Mouse (Mus musculus) WW6 (cell line): ENCODE measurements around the gene Hoxd9.

Experiments used
- DNase-seq: peaks from one replicate; pipeline ENCODE4 v3.0.0-alpha.2; 2013; ENCODE audit warnings: low read depth, low spot score

Gene Hoxd9

DNA sequence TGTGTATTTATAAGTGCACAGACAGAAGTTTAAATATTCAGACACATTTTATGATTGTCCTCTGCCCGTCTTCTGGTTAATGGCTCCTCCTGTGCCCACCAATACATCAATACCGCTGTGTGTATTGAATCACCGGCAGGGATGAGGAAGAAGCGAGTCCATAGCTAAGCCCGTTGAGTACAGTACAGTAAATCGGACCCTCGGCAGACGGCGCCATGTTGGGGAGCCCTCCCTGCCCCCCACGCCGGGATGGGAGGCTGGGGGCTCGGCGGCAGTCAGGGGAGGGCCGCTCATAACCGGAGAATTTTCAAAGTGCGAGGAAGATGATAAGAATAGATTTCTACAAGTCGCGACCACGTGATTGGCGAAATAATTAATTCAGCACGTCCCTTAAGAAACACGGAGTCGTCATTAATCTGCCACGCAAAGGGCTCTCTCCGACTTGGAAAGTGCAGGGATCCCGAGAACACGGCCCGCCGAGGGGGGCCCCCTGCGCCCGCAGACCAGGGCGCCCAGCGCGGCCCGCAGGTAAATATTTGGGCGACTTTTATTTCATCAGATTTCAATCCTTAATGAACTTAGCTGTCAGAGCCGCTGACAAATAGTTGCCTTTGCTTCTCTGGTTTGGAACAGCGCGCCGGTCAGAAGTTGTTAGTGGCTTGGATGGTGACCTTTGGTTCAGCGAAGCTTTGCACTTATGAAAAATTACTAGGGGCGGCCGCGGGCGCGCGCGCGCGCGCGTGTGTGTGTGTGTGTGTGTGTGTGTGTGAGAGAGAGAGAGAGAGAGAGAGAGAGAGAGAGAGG lies 35.2 kb downstream of the Hoxd9 start:
- DNase-seq: no peak

DNA sequence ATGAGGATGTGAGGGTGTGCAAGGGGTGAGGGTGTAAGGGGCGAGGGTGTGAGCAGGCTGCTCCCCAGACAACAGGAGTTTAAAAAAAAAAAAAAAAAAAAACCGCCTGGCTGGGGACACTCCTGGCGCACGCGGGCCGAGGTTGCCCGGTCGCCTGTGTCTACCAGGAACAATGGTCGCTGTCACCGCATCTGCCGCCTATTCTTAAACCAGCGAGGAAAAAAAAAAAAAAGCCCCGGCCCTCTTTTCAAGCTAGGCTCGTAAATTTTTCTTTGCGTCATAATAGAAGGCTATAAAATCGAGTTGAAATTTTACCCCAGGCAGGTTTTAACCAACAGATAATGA lies 35.8 kb downstream of the Hoxd9 start:
- DNase-seq: no peak

DNA sequence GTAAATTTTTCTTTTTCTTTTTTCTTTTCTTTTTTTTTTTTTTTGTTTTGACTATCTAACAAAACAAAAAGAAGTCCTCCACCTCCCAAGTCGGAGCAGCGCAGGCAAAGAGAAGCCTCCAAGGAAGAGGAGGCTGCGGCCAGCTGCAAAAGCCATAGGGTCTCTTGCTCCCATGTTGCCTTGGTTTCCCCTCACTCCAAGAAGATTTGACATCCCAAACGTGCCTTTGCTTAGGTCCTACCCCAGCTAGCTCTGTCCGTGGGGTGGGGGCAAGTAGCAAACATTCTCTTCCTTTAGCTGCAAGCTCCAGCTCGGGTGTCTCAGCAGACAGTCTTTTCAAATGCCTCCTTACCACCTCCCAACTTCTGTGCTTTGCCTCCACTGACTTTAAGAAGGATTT lies 36.2 kb downstream of the Hoxd9 start:
- no peak for DNase-seq

DNA sequence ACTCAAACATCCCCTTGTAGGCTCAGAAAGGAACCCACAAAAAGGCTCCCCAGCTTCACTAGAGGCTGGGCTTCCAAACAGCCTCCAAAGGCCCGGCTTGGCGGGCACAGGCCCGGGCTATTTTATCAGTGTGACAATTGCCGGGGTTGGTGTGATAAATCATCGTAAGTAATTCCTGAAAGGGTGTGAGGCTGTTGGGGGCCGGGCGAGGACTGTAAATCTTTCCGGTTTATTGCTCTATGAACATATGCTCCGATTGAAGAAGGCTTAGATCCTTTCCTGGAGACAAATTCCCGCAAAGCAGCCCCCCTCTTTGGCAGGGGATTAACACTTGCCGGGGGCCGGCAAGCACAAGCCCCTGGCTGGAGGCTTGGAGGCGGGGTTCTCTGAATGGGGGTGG lies 36.9 kb downstream of the Hoxd9 start:
- DNase-seq: no peak

DNA sequence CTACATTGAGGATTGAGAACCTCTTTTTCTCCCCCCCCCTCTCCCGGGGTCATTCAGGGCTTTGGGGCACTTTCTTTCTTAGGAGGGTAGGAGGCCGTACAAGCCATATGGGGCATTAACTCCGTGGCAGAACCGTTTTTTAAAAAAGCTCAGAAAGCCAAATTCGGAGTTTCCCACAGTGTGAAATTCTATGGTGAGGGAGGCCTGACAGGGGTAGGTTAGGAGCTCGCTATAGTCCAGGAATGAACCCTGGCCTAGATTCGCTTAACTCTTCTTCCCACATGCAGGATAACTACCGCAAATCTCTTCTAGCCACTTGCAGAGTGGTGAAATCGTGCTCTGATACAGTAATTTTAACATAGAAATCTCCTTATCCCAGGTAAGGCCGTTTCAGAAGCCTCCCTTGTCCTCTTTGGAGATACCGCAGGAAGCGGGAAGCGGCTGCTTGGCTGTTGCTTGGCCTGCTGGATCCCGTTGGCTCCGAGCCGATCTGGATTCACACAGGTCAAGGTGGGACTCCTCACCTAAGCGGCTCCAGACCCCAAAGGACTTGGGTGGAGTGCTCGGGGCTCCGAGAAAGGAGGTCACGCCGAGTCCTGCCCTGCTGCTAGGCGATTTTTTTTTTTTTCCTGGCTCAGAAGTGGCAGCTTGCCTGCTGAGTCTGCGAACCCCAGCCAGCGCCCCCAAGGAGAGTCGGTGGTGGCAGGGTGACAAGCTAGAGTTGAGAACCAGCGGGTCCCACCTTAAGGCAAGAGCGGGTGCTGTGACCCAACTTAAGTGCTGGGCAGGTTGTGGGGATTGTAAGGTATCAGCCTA lies 37.7 kb downstream of the Hoxd9 start:
- DNase-seq: no peak

DNA sequence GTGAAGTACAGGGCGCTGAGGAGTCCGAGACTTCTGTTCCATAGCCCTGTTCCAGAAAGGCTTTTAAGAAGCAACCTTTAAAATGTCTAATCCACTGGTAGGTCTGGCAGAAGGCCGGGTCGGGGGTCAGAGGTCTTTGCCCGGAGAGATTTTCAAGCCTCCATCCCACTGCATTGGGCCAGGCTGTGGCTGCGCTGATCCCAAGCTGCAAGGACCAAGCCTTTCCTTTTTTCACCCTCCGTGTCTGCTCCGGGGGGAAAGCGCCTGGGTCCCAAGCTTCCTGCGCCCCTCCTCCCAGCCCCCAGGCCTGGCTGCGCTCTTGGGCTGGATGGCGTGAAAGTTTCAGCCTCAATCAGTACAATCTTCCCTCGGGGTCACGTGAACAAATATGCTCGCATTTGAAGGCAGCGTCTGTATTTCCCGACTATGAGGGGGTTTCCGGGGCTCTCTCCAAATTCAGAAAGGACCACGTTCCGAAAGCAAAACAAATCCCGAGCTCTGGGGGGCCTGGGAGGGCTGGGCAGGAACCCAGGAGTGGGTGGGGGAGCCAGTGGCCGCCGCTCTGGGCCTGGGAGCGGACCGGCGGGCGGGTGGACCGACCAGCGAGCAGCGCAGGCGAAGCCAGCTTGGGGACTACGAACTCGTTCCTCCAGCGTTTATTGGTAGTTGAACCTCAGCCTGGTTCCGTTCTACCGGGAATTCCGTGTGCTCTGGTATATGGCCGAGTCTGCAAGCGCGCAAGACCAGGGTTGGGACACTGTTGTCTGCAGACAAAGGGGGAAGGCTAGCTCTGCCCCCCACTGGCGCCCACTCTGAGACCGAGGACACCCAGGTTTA lies 38.5 kb downstream of the Hoxd9 start:
- DNase-seq: no peak

DNA sequence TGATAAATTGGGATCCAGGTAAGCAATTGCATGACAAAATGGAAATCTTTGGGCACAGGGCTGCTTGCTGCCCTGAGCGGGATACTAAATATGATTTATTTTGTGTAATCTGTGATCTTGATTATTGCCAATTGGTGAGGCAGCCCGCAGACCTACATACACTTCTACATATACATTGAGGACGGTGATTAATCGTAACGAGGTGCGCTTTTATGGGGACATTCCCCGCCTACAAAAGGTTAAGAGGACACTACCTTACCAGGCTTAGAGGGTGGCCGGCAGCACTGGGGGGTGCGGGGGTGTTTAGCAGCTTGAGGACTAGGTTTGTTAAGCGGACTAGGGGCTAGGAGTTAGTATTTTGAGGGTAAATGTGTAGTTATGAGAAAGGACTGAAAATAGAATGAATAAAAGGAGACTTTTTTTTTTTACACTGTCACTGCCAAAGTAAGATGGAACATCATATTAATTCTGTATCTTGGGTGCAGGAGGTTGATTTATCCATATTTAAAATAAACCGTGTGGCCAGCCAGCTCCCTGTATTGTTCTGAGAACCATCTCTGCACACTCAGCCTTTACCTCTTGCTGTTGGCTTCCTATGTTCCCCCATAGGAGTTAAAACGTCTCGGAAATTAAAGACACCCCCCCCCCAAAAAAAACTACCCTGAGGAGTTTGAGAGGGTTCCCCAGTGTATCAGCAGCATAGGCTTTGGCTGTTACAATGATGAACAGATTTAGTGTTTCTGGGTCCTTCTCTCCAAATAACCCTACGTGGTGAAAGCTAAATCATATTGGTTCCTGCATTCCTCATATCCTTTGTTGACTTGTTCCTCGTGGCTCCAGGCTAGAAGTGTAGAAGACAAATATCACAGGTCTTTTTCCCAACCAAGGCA lies 39.4 kb downstream of the Hoxd9 start:
- no peak for DNase-seq

DNA sequence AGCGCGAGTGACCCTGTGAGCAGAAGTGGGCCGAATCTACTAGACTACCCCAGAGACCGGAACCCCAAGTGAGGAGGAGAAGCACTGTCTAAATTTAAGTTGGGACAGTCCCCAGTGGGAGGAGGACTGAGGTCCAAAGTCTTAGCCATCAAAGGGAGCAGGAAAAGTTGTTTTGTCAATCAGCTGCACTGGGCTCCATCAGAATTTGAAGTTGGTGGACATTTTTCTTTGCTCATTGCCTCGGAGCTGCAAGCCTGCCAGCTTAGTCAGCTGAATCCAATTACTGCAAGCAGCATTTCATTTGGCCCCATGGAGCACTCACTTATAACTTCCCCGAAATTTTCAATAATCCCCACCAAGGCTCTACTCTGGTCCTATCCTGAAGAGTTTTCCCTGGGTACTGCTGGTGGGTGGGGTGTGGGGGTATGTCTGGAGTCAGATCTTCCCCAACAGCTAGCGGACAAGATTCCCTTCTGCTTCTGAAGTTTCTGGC lies 40.1 kb downstream of the Hoxd9 start:
- DNase-seq: no peak

DNA sequence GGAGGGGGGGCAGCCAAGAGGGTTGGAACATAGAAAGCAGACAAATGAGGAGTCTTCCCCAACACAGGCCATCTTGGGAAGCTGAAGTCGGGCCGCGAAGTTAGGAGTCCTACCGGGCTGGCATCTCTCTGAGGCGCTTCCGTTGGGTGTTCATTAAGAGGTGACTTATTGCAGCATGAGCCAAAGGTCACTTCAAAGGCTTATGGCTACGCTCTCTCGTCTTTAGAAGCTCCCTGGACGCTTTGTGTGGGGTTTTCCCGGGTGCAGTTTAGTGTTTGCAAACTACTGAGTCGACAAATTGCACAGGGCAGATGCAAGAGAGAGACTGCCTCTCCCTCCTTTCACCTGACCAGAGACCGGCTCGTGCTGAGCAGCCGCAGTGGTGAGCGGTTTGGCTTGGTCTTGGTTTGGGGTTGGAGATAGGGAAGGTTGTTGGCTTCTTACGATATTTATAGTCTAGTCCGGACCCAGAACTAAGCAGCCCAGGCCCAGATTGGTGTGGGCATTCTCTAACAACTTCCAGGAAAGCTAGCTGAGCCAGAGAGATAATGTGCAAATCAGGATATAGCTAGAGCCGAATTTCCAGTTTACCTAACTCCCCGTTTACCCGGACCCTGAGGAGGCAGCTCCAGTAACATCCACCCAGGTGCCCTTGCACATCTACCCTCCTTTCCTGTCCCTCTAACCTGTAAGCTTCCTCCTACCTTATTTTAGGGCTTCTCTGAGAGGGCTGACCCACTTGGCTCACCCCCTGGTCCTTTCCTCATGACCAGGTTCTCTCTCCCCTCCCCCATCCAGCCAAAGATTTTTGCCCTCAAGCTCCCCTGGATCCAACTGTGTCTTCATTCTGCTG lies 41.3 kb downstream of the Hoxd9 start:
- no peak for DNase-seq

DNA sequence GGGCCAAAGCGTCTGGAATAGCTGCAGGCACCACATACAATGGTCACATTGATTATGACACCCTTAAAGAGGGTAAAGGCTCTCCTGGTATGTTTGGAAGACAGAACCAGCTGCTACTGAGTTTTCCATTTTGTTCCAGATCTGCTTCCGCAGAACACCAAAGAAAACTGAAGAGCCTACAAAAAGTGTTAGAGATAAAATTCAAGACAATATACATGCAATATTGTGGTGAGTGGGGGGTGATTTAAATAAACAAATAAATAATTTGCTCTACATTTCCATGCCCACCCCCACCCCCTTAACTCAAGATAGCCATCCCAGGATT lies 41.9 kb downstream of the Hoxd9 start:
- no peak for DNase-seq

DNA sequence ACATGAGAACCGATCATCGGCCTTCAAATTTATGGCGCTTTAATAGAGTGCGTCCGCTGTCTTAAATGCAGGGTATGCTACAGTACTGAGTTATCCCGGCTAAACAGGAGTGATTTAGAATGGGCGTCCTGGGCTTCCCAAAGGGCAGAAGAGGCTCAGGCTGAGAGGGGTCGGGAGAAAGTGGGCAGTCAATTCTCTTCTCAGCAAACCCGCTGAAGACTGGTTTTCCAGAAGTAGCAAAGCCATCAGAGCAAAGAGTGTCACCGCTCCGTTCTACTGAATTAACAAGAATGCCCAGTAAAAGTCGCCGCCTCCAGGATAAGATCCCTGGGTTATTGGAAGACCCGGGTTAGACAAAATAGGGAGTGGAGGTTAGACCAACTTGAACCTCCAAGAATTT lies 42.3 kb downstream of the Hoxd9 start:
- no peak for DNase-seq

DNA sequence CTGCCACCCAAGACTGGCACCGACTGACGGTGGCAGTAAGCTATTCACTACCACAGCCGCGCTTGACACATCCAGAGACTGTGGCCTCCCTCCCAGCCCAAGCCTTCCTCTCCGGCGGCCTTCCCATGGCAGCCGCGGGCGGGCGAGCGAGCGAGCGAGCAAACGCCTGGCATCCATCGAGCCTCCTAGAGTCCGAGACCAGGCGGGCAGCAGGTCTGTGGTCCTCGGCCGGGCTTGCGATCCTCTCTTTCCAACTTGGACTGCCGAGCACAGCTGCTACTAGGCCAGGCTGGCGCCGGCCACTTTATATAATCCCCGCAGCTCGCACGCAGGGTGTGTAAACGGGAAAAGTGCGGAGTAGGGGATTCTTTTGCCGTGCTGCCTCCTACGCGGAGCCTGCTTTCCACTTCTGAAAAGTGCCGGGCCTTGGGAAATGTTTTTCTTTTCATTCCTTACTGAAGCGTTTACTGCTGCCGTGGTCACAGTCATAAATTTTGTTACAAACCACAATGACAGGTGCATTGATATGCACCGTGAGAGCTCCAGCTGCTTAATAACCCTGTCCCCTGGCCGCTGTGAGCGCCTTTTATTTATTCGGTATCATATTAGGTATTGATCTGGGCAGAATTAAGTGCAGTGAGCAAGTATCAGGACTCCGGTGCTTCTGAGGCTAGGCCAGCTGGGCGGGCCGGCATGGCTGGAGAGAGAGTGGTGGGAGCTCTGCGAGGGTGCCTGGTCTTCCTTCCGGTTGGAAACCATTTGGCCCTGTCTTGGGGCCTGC lies 43.0 kb downstream of the Hoxd9 start:
- DNase-seq: no peak

DNA sequence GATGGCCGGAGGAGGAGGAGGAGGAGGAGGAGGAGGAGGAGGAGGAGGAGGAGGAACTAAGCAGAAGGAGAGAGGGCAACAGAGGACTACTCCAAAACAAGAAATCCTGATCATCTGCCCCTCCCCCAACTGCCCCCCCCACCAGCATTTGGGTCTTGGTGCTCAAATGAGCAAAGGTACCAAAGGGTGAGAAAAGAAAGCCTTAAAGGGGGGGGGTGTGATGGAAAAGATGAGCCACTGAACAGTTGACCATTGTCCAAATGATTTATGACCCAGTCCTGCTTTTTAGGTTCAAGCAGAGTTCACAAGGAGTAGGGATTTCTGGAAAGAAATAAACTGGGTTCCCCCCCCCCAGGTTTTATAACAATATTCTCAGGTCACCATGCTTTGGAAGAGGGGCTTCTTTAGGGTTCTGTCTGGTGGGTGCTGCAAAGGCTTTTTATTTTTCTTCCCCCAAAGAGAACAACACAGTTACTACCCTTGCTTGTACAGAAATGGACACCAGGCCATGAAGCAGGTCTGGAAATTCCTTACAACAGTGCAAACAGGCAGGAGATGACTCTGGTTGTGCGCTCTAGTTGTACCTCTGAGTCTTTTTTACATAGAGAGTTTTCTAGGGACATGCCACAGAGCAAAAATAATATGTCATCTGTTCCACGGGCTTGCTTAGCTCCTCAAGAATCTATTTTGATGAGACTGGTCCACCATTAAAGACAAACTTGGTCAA lies 43.9 kb downstream of the Hoxd9 start:
- DNase-seq: no peak

DNA sequence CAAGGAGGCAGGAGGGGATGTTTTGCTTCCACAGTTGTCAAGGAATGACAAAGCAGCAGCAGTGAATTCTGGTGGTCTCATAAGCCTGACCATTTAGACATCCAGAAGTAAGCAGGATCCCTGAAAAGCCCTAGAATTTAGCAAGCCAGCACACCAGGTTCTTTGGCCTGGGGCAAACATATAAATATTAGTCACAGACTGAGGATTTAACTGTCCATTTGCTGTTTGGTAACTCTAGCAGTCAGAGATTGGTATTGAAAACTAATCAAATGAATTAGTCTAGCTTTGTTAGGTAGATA lies 44.4 kb downstream of the Hoxd9 start:
- DNase-seq: no peak

DNA sequence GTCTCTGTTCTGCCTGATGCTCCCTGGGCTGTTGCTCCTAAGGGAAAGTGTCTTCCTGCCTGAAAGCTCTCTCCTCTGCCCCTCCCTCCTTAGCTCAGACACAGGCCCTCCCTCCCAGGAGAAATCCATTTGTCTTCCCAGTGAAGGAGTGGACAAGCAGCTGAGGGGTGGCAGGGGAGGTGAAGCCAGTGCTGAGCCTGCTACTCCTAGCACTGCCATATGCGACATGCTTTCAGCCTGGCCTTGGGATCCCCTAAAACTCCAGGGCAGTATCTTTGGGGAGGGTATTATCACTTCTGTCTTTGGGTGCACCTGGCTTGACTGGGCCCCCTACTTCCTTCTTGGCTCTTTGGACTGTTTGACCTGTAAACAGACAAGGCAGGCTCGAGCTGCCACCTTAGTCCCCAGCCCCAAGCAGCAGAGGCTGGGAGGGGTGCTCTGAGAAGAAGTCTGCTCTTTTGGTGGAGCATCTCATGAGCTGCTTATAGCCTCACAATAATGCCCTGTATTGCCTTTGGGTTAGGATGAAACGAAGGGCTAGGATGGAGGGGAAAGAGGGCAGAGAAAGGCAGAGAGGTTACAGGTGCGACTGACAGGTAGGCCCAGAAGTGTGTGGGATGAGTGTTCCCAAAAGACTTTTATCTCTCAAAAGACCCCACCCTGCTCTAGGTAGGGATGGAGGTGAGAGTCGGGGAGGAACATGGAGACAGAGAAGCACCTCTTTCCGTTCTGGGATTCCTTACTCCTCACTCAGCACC lies 48.2 kb downstream of the Hoxd9 start:
- DNase-seq: no peak

DNA sequence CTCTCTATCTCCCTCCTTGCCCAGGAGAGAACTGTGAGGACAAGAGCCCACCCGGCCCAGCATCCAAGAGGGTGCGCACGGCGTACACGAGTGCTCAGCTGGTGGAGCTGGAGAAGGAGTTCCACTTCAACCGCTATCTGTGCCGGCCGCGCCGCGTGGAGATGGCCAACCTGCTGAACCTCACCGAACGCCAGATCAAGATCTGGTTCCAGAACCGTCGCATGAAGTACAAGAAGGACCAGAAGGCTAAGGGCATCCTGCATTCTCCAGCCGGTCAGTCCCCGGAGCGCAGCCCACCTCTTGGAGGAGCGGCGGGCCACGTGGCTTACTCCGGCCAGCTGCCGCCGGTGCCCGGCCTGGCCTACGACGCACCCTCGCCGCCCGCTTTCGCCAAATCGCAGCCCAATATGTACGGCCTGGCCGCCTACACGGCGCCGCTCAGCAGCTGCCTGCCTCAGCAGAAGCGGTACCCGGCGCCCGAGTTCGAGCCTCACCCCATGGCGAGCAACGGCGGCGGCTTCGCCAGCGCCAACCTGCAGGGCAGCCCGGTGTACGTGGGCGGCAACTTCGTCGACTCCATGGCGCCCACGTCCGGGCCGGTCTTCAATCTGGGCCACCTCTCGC lies 48.9 kb downstream of the Hoxd9 start:
- no peak for DNase-seq

DNA sequence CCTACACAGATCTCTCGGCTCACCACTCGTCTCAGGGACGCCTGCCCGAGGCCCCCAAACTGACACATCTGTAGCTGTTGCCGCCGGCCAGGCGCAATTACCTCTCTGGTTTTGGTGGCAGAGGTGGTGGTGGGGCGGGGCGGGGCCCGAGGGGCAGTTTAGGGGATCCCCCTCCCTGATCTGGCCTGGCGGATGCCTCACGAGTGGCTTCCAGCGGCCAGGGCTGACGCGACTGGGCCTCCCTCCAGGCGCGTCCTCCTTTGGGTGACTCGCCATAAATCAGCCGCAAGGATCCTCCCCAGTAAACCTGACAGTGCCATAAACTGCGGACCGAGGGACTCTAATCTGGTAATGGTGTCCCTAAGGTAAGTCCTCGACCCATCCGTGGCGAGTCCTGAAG lies 49.5 kb downstream of the Hoxd9 start:
- DNase-seq: no peak

DNA sequence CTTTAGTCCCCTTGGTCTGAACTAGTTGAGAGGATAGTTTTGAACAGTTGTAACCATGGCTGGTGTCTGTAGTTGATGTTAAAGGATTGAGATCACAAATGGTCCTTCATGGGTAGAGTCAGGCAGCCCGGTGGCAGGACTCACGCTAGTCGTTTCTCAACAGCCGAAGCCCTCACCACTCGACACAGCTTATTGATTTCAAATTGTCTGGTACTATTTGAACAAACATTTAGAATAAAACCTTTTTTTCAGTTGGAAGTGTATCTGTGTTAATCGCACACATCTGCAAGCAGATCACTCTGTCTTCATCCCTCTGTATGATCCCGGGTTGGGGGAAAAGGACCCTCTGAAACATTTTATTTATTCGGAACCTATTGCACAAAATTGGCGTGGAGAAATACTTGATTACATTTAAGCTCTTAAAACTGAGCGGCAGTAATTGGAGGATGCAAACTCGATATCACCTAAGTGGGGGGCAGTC lies 50.2 kb downstream of the Hoxd9 start:
- no peak for DNase-seq
